Mouse (Mus musculus) ES-E14 (cell line): ENCODE measurements at regions not wholly inside any gene's neighbourhood (a gene's known extent, or its start where the extent isn't known, plus 50 kb on each side); places are given as distances from the start of the nearest gene placed in this dataset.

ENCODE experiments used
- CHD2 ChIP-seq: IDR thresholded peaks from 2 replicates; pipeline ENCODE4 v1.6.1; 2014; ENCODE audit warnings: mild to moderate bottlenecking, low read depth, low read length, inconsistent platforms
- HCFC1 ChIP-seq: IDR thresholded peaks from 2 replicates; pipeline ENCODE4 v1.6.1; 2012; ENCODE audit warnings: low read length, inconsistent platforms, borderline replicate concordance; ENCODE audit not compliant: insufficient read depth

DNA sequence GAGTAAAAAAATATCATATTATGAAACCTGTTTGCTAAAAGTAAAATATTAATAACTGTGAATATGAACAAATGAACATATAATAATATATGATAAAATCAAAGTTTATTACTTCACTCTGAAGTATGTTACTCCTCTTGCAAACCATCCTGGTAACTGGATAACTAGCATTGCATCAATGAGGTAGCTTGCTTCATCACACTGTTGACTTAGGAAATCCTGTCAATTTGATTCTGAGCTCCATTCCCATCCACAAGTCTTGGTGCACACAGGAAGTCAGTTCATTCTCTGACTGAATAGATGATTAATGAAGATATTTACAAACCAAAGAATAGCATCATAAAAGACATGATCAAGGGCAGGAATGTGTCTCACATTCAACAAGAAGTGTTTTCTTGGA, 286.9 kb upstream of the Gprin3 start:
- no peak for TF ChIP-seq CHD2
- TF ChIP-seq HCFC1 = no peak
